Mouse (Mus musculus) stomach, postnatal 0 days (tissue): Measurements from ENCODE around the gene Sall1.

Experiments used
- CTCF ChIP-seq: IDR thresholded peaks from 2 replicates; pipeline ENCODE4 v1.5.1; 2016; ENCODE audit warnings: antibody characterized with exemption, low read depth, mild to moderate bottlenecking, moderate library complexity
- EP300 ChIP-seq: optimal IDR thresholded peaks from 2 replicates; pipeline ENCODE3; 2016; ENCODE audit warnings: antibody characterized with exemption

GRCm38 (mm10) chr8:89072968-89073382 is 29.0 kb upstream of the Sall1 start:
- no peak for TF ChIP-seq EP300
- no peak for TF ChIP-seq CTCF
